Mouse (Mus musculus): ENCODE data around the gene Prkcq. TPM values are rescaled to one million over a fixed set of nuclear protein-coding genes. Genes with fewer than 3 reads are reported as not detected.

Gene Prkcq
- total and polyA plus RNA-seq, 2 experiments from 2014 or later = 12.9 to 14.8 TPM

GRCm38 (mm10) chr2:11169721-11170335, 2.1 kb upstream of the Prkcq start:
- no peaks in the 10 kb centered on the region for H3K36me3 ChIP-seq (ENCODE audit: insufficient read depth, low read length)
- no peak overlapping the region for H3K4me3 ChIP-seq (ENCODE audit: low read length)
- H3K9ac ChIP-seq (replicated peaks; ENCODE audit: low read length) = no peak overlapping the region
- peak; percentile 25; the same call in 1 of the 2 replicates for TF ChIP-seq CTCF (IDR thresholded peaks at IDR 0.05; ENCODE audit: low read depth)
- no peak for DNase-seq (ENCODE audit: low spot score)
- no peaks in the 10 kb centered on the region for H3K27me3 ChIP-seq (ENCODE audit: insufficient read depth, low read length)
- no peak for ATAC-seq
- H3K27ac ChIP-seq = no peak overlapping the region
- no peak overlapping the region for H3K4me2 ChIP-seq (ENCODE audit: low read depth, low read length)
- 70% methylated on average over 6 of the region's 6 CpGs for WGBS
- H3K4me1 ChIP-seq (ENCODE audit: insufficient read depth, low read length) = no peaks in the 10 kb centered on the region
- H3K9me3 ChIP-seq (ENCODE audit: low read length) = no peaks in the 10 kb centered on the region

- ATAC-seq = peak; percentile 81
- peak overlapping the region; percentile 47 for H3K4me3 ChIP-seq (ENCODE audit: low read length)
- H3K4me1 ChIP-seq (ENCODE audit: insufficient read depth, low read length) = no peaks in the 10 kb centered on the region
- no peaks in the 10 kb centered on the region for H3K9me3 ChIP-seq (ENCODE audit: low read length)
- H3K9ac ChIP-seq (replicated peaks; ENCODE audit: low read length) = no peak overlapping the region
- TF ChIP-seq CTCF (IDR thresholded peaks at IDR 0.05; ENCODE audit: low read depth) = no peak
- no peaks in the 10 kb centered on the region for H3K36me3 ChIP-seq (ENCODE audit: insufficient read depth, low read length)
- peak overlapping the region; percentile 74 for H3K4me2 ChIP-seq (ENCODE audit: low read depth, low read length)
- peak; percentile 28 for DNase-seq (ENCODE audit: low spot score)
- 9% methylated on average over 9 of the region's 9 CpGs for WGBS
- H3K27me3 ChIP-seq (ENCODE audit: insufficient read depth, low read length) = no peaks in the 10 kb centered on the region
- H3K27ac ChIP-seq = peak overlapping the region; percentile 33; the same call in 1 of the 2 replicates
Observed at GRCm38 (mm10) chr2:11172831-11173414, 1.0 kb downstream of the Prkcq start.

GRCm38 (mm10) chr2:11173521-11173920, 1.6 kb downstream of the Prkcq start:
- Histone ChIP-seq H3K4me3 (ENCODE audit: low read length) (peak overlapping the region; percentile 47; the same call in 1 of the 2 replicates), H3K36me3 (ENCODE audit: insufficient read depth, low read length) (no peaks in the 10 kb centered on the region), H3K27ac (peak overlapping the region; percentile 33; the same call in 1 of the 2 replicates), H3K9ac (replicated peaks; ENCODE audit: low read length) (no peak overlapping the region), H3K27me3 (ENCODE audit: insufficient read depth, low read length) (no peaks in the 10 kb centered on the region), H3K4me1 (ENCODE audit: insufficient read depth, low read length) (no peaks in the 10 kb centered on the region), H3K9me3 (ENCODE audit: low read length) (no peaks in the 10 kb centered on the region), H3K4me2 (ENCODE audit: low read depth, low read length) (peak overlapping the region; percentile 74)
- WGBS = 26% methylated on average over 4 of the region's 4 CpGs
- ATAC-seq (0 out of 2 replicates have a peak, but pooled peaks have one; percentile 3), DNase-seq (ENCODE audit: low spot score) (no peak)
- no peak for TF ChIP-seq CTCF (IDR thresholded peaks at IDR 0.05; ENCODE audit: low read depth)

GRCm38 (mm10) chr2:11174101-11174500, 2.2 kb downstream of the Prkcq start:
- no peak for ATAC-seq
- Histone ChIP-seq H3K9ac (replicated peaks; ENCODE audit: low read length) (no peak overlapping the region), H3K9me3 (ENCODE audit: low read length) (no peaks in the 10 kb centered on the region), H3K4me3 (ENCODE audit: low read length) (no peak overlapping the region), H3K27me3 (ENCODE audit: insufficient read depth, low read length) (no peaks in the 10 kb centered on the region), H3K4me2 (ENCODE audit: low read depth, low read length) (peak overlapping the region; percentile 74; the same call in 1 of the 2 replicates), H3K27ac (peak overlapping the region; percentile 33; the same call in 1 of the 2 replicates), H3K4me1 (ENCODE audit: insufficient read depth, low read length) (no peaks in the 10 kb centered on the region), H3K36me3 (ENCODE audit: insufficient read depth, low read length) (no peaks in the 10 kb centered on the region)
- no peak for TF ChIP-seq CTCF (IDR thresholded peaks at IDR 0.05; ENCODE audit: low read depth)
- DNase-seq (ENCODE audit: low spot score) = peak; percentile 20
- WGBS = 49% methylated on average over 4 of the region's 4 CpGs

- no peak for TF ChIP-seq CTCF (IDR thresholded peaks at IDR 0.05; ENCODE audit: low read depth)
- no peak overlapping the region for H3K4me2 ChIP-seq (ENCODE audit: low read depth, low read length)
- H3K4me3 ChIP-seq (ENCODE audit: low read length) = no peak overlapping the region
- no peak overlapping the region for H3K27ac ChIP-seq
- no peaks in the 10 kb centered on the region for H3K4me1 ChIP-seq (ENCODE audit: insufficient read depth, low read length)
- H3K9ac ChIP-seq (replicated peaks; ENCODE audit: low read length) = no peak overlapping the region
- DNase-seq (ENCODE audit: low spot score) (no peak), ATAC-seq (no peak)
- no peaks in the 10 kb centered on the region for H3K36me3 ChIP-seq (ENCODE audit: insufficient read depth, low read length)
- no peaks in the 10 kb centered on the region for H3K27me3 ChIP-seq (ENCODE audit: insufficient read depth, low read length)
- WGBS = 95% methylated on average over 12 of the region's 12 CpGs
- no peaks in the 10 kb centered on the region for H3K9me3 ChIP-seq (ENCODE audit: low read length)
Observed at GRCm38 (mm10) chr2:11177880-11178279, 6.0 kb downstream of the Prkcq start.

GRCm38 (mm10) chr2:11181510-11181909, 9.6 kb downstream of the Prkcq start:
- H3K4me2 ChIP-seq (ENCODE audit: low read depth, low read length) = no peak overlapping the region
- H3K36me3 ChIP-seq (ENCODE audit: insufficient read depth, low read length) = no peaks in the 10 kb centered on the region
- DNase-seq (ENCODE audit: low spot score) (no peak), ATAC-seq (no peak)
- H3K27ac ChIP-seq = no peak overlapping the region
- 0 out of 2 replicates have a peak, but pooled peaks cover 4% of the 10 kb centered on the region for H3K9me3 ChIP-seq (ENCODE audit: low read length)
- WGBS = 72% methylated on average over 4 of the region's 4 CpGs
- H3K4me3 ChIP-seq (ENCODE audit: low read length) = no peak overlapping the region
- H3K4me1 ChIP-seq (ENCODE audit: insufficient read depth, low read length) = no peaks in the 10 kb centered on the region
- no peak overlapping the region for H3K9ac ChIP-seq (replicated peaks; ENCODE audit: low read length)
- TF ChIP-seq CTCF (IDR thresholded peaks at IDR 0.05; ENCODE audit: low read depth) = no peak
- H3K27me3 ChIP-seq (ENCODE audit: insufficient read depth, low read length) = no peaks in the 10 kb centered on the region

GRCm38 (mm10) chr2:11182096-11182495, 10.2 kb downstream of the Prkcq start:
- Histone ChIP-seq H3K9ac (replicated peaks; ENCODE audit: low read length) (no peak overlapping the region), H3K4me1 (ENCODE audit: insufficient read depth, low read length) (no peaks in the 10 kb centered on the region), H3K27ac (no peak overlapping the region), H3K9me3 (ENCODE audit: low read length) (0 out of 2 replicates have a peak, but pooled peaks cover 4% of the 10 kb centered on the region), H3K4me2 (ENCODE audit: low read depth, low read length) (no peak overlapping the region), H3K36me3 (ENCODE audit: insufficient read depth, low read length) (no peaks in the 10 kb centered on the region), H3K27me3 (ENCODE audit: insufficient read depth, low read length) (no peaks in the 10 kb centered on the region), H3K4me3 (ENCODE audit: low read length) (no peak overlapping the region)
- TF ChIP-seq CTCF (IDR thresholded peaks at IDR 0.05; ENCODE audit: low read depth) = no peak
- ATAC-seq (no peak), DNase-seq (ENCODE audit: low spot score) (no peak)
- WGBS = 88% methylated on average over 7 of the region's 7 CpGs
